Mouse (Mus musculus) adrenal gland, adult 8-10 months (tissue): ENCODE data around the gene Inpp4a. TPM values are rescaled to one million over a fixed set of nuclear protein-coding genes. Genes with fewer than 3 reads are reported as not detected.

Experiments
- DNase-seq: peaks from one replicate; pipeline ENCODE4 v3.0.0; 2022
- total RNA-seq, 4 experiments: library from RNA; stranded (reverse); gene quantifications; 2 replicates each; pipeline ENCODE4 v1.2.4; 2022

Gene Inpp4a
- 10 to 100 TPM; 23.0 to 35.6 (median 31.2) TPM for total RNA-seq

- peak; percentile 87 for DNase-seq
These were observed at the start of gene Inpp4a for GRCm38 (mm10) chr1:37299540-37300491. TSS of gene Inpp4a (plus strand) at chr1:37299865.

- peak; percentile 55 for DNase-seq
These were observed 48.9 kb upstream of the Inpp4a start for GRCm38 (mm10) chr1:37250643-37251310.

DNA sequence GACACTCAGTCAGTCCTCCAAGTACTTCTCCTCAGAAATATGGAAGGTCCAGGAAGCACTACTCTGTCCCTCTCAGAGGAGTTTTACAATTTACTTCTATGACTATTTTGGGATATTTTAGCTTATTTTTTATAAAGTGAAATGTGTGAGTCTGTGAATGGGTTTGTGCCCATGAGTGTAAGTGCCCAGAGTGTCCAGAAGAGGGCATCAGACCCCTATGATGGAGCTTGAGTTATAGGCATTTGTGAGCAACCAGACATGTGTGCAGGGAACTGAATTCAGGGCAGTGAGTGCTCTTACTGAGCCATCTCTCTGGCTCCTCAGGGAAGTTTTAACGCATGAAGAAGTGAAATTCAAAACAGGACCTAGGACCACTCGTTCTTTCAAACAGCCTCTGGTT is 41.2 kb upstream of the Inpp4a start:
- DNase-seq: no peak

DNA sequence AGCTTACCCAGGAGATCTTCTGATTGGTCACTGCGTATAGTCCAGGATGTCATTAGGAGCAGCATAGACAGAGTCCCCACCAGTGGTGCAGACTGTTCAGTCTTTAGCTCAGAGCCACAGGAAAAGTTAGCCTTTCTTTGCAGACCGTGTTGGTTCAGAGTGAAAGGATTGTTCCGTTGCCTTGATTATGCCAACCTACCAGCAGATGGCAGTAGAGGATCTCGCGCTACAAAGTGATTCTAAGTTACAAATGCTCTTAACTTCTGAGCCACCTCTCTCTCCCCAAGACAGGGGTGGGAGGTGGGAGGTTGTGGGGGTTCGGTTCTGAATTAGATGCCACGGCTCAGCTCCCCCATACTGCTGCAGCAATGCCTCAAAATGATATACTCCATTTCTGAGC is 27.2 kb upstream of the Inpp4a start:
- DNase-seq: peak; percentile 19

DNA sequence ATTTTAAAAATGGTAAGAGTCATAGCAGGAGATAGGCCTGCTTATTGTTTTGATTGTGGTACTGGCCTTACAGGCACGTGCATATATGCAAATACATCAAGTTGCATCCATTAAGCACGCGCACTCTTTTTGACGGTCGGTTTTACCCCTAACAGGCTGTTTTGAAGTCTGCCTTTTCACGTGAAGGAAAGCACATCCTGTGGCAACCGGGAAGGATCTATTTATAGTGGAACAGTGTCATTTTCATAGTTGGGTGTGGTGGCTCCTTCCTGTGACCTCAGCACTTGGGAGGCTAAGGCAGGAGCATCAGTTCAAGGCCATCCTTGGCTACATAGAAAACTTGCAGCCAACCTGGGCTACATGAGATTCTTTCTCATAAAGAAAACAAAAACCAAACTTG is 13.1 kb upstream of the Inpp4a start:
- DNase-seq: no peak

GRCm38 (mm10) chr1:37287748-37288147 is 11.9 kb upstream of the Inpp4a start:
- DNase-seq: peak; percentile 63

DNA sequence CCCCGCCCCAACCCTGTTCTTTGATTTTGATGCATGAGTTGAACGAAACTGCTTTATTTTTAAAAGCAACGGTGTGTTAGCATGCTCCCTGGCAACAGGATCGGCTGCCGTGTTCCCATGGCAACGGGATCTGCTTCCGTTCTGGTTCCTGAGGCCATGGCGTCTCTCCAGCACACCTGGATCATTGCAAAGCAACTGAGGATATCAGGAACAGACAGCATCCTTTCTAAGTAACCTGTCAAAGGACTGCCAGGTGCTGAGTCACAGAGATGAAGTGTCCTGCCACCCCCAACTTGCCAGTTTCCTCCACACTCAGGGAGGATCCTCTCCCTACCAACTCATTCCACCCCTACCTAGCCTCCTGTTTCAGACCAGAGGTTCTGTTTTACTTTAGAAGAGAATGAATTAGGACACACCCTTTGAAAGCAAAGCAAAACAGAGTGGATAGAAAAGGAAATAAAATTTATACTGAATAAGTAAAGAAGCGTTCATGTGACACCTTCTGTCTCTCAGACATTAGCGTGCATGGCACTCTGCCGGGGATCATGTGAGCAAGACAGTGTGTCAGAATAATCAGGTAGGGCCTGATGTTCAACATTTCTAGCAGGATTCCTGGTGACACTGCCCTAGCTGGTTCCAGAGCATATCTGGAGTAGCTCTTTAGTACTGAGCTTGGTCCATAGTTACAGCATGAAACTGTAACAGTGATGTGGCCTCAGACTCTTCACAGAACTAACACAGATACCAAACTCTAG is 11.3 kb upstream of the Inpp4a start:
- DNase-seq: no peak

DNA sequence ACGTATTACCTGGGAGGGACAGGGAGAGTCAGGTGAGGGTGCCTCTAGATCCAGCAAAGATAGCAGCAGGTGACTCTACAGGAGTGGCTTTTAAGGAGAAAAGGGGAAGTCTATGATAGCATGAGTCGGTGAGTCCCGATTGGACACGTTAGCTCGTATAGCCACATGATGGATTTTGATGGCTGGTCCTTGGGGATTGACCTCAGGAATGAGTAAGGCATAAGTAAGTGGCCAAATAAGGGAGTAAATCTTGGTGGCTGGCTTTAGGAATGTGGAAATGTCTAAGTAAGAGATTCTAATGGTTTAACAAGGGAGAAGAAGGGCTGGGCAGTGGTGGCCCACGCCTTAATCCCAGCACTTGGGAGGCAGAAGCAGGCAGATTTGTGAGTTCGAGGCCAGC is 10.7 kb upstream of the Inpp4a start:
- no peak for DNase-seq

DNA sequence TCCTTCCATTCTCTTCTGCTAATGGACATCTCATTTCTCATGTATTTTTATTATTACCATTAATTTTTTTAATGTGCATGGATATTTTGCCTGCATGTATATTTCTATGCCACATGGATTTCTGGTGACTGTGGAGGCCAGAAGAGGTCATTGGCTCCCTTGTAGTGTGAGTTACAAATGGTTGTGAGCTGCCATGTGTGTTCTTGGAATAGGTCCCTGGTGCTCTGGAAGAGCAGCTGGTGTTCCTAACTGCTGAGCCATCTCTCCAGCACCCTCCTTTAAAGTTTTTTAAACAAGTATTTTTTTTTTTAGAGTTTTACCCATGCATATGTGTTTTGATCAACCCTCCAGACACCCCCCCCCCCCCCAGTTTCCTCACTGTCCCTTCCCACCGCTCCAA is 3.3 kb upstream of the Inpp4a start:
- DNase-seq: no peak

DNA sequence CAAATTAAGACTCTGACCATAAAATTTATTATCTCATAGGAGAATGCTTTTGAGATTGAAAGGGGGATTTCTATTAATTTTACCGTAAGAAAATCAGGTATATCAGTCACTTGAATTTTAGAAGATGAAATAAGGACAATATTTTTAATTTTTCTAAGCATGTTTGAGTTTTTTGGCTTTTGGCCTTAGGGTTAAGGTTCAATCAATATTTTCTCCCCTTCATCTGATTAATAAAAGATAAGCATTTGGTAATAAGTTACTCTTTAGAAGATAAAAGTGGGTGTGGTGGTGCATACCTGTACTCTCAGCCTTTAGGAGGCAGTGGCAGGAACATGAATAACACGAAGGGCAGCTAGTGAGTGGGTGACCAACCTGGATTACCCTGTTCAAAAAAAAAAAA is 761 bp upstream of the Inpp4a start:
- DNase-seq: no peak

- no peak for DNase-seq
These were observed 985 bp downstream of the Inpp4a start for GRCm38 (mm10) chr1:37300650-37301049.

DNA sequence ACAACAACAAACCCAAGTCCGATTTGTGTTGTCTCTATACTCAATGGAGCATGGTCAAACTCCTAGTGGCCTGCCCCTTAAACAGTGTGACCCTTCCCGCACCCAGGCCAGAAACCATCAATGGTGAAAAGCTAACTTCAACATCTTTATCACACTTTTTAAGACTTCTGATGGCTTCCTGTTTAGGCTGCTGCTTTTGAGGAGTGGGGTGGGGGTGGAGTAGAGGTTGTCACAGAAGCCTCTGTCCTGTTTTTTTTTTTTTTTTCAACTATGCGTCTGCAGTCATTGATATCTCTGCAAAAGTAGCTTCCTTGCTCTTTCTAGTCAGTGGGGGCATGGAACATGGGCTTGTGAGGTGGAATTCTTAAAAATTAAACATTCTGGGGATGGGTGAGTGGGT is 3.1 kb downstream of the Inpp4a start:
- DNase-seq: no peak

- DNase-seq: no peak
These were observed 6.1 kb downstream of the Inpp4a start for GRCm38 (mm10) chr1:37305691-37306287.

DNA sequence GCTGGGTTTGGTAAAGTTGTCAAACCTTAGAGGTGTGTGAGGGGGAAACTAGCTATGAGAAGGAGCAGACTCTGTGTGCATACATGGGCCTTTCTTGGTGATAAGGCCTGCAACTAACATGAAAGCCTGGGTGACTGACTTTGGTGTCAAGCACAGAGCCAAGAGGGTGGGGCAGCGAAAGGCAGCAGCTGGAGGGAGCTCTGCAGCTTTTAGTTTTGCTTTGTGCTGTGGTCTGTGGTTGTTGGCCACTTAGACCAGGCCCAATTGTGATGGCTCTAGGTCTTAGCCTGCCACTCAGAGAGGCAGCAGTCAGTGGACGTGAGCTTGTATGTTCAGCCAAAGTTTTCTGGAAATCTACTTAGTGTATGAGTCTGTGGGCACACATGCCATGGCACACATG is 7.9 kb downstream of the Inpp4a start:
- DNase-seq: no peak

GRCm38 (mm10) chr1:37308021-37308742 is 8.5 kb downstream of the Inpp4a start:
- no peak for DNase-seq

GRCm38 (mm10) chr1:37308743-37309100 is 9.1 kb downstream of the Inpp4a start:
- no peak for DNase-seq

DNA sequence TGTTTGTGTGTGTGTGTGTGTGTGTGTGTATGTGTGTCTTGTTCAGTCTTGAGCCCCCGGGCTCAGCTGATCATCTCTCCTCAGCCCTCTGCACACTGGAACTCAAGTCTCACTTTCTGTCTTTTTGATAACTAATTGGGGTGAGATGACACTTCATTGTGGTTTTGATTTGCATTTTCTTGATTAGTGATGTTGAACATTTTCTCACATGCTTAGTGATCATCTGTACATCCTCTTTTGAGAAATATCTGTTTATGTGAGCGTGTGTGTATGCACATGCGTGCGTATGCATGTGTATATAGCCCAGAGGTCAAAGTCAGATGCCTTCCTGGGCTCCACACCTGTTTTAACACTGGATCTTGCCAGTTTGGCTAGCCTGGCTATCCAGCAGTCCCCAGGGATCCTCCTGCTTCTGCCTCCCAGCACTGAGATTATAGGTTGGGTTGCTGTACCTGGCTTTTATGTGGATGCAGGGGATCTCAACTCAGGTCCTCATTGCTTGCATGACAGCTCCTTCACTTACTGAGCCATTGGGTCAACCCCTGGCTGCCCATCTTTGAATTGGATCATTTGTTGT is 10.4 kb downstream of the Inpp4a start:
- no peak for DNase-seq

- DNase-seq: no peak
These were observed 14.7 kb downstream of the Inpp4a start for GRCm38 (mm10) chr1:37314338-37314737.

DNA sequence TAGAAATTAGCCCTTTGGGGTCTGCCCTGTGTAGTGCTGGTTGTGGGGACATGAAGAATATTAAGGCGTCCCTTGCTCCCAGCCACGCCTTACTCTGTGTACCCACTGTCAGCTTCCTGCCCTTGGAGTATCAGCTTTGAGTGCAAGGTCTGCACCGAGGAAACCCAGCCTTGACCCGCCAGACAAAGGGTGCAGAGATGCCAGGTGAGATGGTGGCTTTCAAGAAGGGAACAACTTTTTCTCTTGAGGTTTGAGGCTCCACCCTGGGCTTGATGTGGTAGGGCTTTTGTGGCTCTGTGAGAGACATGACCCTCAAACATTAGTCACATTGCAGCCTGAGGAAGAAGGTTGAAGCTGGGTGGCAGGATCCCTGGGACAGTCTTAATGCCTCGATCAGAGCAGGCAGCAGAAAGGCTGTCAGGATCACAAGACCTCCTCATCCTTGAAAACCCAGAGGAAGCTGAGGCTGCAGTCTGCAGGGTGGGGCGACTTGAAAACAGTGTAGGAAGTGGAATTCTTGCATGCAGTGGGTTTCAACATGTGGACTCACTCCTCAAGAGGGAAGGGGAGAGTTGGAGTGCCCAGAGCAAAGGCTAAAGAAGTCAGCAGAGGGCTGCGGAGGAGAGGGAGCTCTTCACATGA is 18.1 kb downstream of the Inpp4a start:
- DNase-seq: no peak

GRCm38 (mm10) chr1:37318558-37318957 is 18.9 kb downstream of the Inpp4a start:
- no peak for DNase-seq

DNA sequence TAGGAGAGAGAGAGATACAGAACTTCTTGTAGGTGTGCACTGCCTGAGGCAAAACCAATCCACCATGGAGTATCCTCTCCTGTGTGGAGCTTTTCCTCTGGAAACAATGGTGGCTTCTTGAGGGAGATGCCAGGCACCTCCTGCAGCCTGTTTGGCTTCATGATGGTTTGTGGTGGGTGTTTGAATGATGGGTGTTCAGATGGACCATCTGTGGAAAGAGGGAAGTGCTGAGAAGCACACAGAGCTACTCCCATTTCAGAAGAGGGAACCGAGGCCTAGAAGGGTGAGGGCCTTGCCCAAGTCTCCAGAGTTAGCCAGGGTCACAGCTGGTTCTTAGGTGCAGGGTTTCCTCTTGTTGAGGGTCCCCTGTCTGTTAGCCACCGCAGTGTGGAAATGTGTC is 23.0 kb downstream of the Inpp4a start:
- no peak for DNase-seq
